Mouse (Mus musculus) midbrain, embryonic 16.5 days (tissue): Measurements from ENCODE around the gene Ube2e3. TPM values are rescaled to one million over a fixed set of nuclear protein-coding genes. Genes with fewer than 3 reads are reported as not detected.

Experiments used
- ATAC-seq: fragments of 200-750 bp; cut with Nextera tagmentation; 2 replicates; pipeline ENCODE4 v1.8.0; 2017; ENCODE audit warnings: moderate TSS enrichment
- H3K27ac ChIP-seq: fragments of 300-500 bp; sonication (generic); 2 replicates; pipeline ENCODE4 v1.5.1; 2014; ENCODE audit warnings: mild to moderate bottlenecking, low read length, mixed read lengths
- H3K27me3 ChIP-seq: fragments of 300-500 bp; sonication (generic); 2 replicates; pipeline ENCODE4 v1.6.1; 2014; ENCODE audit warnings: low read depth, low read length, mixed read lengths; ENCODE audit not compliant: control insufficient read depth, insufficient read depth
- H3K36me3 ChIP-seq: fragments of 300-500 bp; sonication (generic); 2 replicates; pipeline ENCODE4 v1.6.1; 2014; ENCODE audit warnings: mild to moderate bottlenecking, low read length, moderate library complexity, mixed read lengths; ENCODE audit not compliant: control insufficient read depth, insufficient read depth
- H3K4me1 ChIP-seq: fragments of 300-500 bp; sonication (generic); 2 replicates; pipeline ENCODE4 v1.6.1; 2014; ENCODE audit warnings: mild to moderate bottlenecking, low read length, mixed read lengths; ENCODE audit not compliant: control insufficient read depth, insufficient read depth
- H3K4me2 ChIP-seq: fragments of 300-500 bp; sonication (generic); 2 replicates; pipeline ENCODE4 v1.6.1; 2014; ENCODE audit warnings: mild to moderate bottlenecking, low read length, mixed read lengths
- H3K4me3 ChIP-seq: fragments of 300-500 bp; sonication (generic); 2 replicates; pipeline ENCODE4 v1.5.1; 2014; ENCODE audit warnings: low read depth, mild to moderate bottlenecking, low read length, moderate library complexity, mixed read lengths
- H3K9ac ChIP-seq: fragments of 300-500 bp; sonication (generic); 2 replicates; pipeline ENCODE4 v1.6.1; 2014; ENCODE audit warnings: low read depth, low read length, mixed read lengths
- H3K9me3 ChIP-seq: fragments of 300-500 bp; sonication (generic); replicated peaks from 2 replicates; pipeline ENCODE4 v1.6.1; 2014; ENCODE audit warnings: mild to moderate bottlenecking, low read length, mixed read lengths; ENCODE audit not compliant: control insufficient read depth, poor library complexity, severe bottlenecking
- WGBS: fragments of 180-500 bp; shearing (Covaris S2); extraction: QIAGEN DNeasy Blood & Tissue Kit; methylation state at CpG from one replicate; pipeline ENCODE4 v1.1.7; 2014; 5-methylcytosine and 5-hydroxymethylcytosine counted together
- polyA plus RNA-seq: library from polyadenylated mRNA; unstranded; fragments of >200 nt; fragmentation: Nextera tagmentation; extraction: Ambion mirVana; gene quantifications from 2 replicates; pipeline ENCODE4 v1.2.1, GENCODE M21; 2015

Ube2e3 gene
- polyA plus RNA-seq, 1 experiment from 2014 or later = 263 TPM

- H3K9me3 ChIP-seq = no peaks in the 10 kb centered on the region
- no peak for ATAC-seq
- no peaks in the 10 kb centered on the region for H3K27me3 ChIP-seq
- H3K9ac ChIP-seq = no peak overlapping the region
- 69% methylated on average over 12 of the region's 12 CpGs for WGBS
- no peak overlapping the region for H3K4me3 ChIP-seq
- no peaks in the 10 kb centered on the region for H3K36me3 ChIP-seq
- no peaks in the 10 kb centered on the region for H3K4me1 ChIP-seq
- H3K4me2 ChIP-seq = no peak overlapping the region
- no peak overlapping the region for H3K27ac ChIP-seq
Observed at GRCm38 (mm10) chr2:78859266-78860087, 8.4 kb upstream of the Ube2e3 start.

GRCm38 (mm10) chr2:78860088-78860372 lies 7.9 kb upstream of the Ube2e3 start:
- WGBS = 90% methylated on average over 3 of the region's 3 CpGs
- Histone ChIP-seq H3K9ac (no peak overlapping the region), H3K4me1 (no peaks in the 10 kb centered on the region), H3K27me3 (no peaks in the 10 kb centered on the region), H3K36me3 (no peaks in the 10 kb centered on the region), H3K27ac (no peak overlapping the region), H3K4me2 (no peak overlapping the region), H3K9me3 (no peaks in the 10 kb centered on the region), H3K4me3 (no peak overlapping the region)
- no peak for ATAC-seq

- Histone ChIP-seq H3K9ac (no peak overlapping the region), H3K9me3 (no peaks in the 10 kb centered on the region), H3K4me3 (no peak overlapping the region), H3K27me3 (no peaks in the 10 kb centered on the region), H3K27ac (no peak overlapping the region), H3K4me1 (no peaks in the 10 kb centered on the region), H3K4me2 (no peak overlapping the region), H3K36me3 (no peaks in the 10 kb centered on the region)
- 96% methylated on average over 3 of the region's 3 CpGs for WGBS
- ATAC-seq = no peak
Observed at GRCm38 (mm10) chr2:78864116-78864515, 3.8 kb upstream of the Ube2e3 start.

GRCm38 (mm10) chr2:78864866-78865265 lies 3.1 kb upstream of the Ube2e3 start:
- ATAC-seq = no peak
- 65% methylated on average over 5 of the region's 5 CpGs for WGBS
- Histone ChIP-seq H3K4me1 (no peaks in the 10 kb centered on the region), H3K4me3 (no peak overlapping the region), H3K36me3 (no peaks in the 10 kb centered on the region), H3K9ac (no peak overlapping the region), H3K27ac (no peak overlapping the region), H3K9me3 (no peaks in the 10 kb centered on the region), H3K27me3 (no peaks in the 10 kb centered on the region), H3K4me2 (no peak overlapping the region)

- Histone ChIP-seq H3K27ac (peak overlapping the region; percentile 98), H3K4me1 (peaks cover 18% of the 10 kb centered on the region), H3K4me2 (peak overlapping the region; percentile 71), H3K36me3 (no peaks in the 10 kb centered on the region), H3K4me3 (peak overlapping the region; percentile 65), H3K9ac (peak overlapping the region; percentile 97), H3K9me3 (no peaks in the 10 kb centered on the region), H3K27me3 (no peaks in the 10 kb centered on the region)
- ATAC-seq = peak; percentile 67
- WGBS = 2% methylated on average over 25 of the region's 44 CpGs
Observed at GRCm38 (mm10) chr2:78868511-78868854, 559 bp downstream of the Ube2e3 start.

- peak overlapping the region; percentile 81 for H3K4me2 ChIP-seq
- peak overlapping the region; percentile 98 for H3K27ac ChIP-seq
- H3K9ac ChIP-seq = peak overlapping the region; percentile 97
- 0% methylated on average over 60 of the region's 114 CpGs for WGBS
- no peaks in the 10 kb centered on the region for H3K27me3 ChIP-seq
- peak; percentile 97 for ATAC-seq
- H3K4me3 ChIP-seq = peak overlapping the region; percentile 65
- no peaks in the 10 kb centered on the region for H3K9me3 ChIP-seq
- H3K36me3 ChIP-seq = no peaks in the 10 kb centered on the region
- peaks cover 23% of the 10 kb centered on the region for H3K4me1 ChIP-seq
Observed at GRCm38 (mm10) chr2:78868951-78869720, 1.2 kb downstream of the Ube2e3 start.

GRCm38 (mm10) chr2:78869721-78870442 lies 2.0 kb downstream of the Ube2e3 start:
- Histone ChIP-seq H3K4me2 (peak overlapping the region; percentile 81), H3K27ac (peak overlapping the region; percentile 98), H3K36me3 (no peaks in the 10 kb centered on the region), H3K4me1 (peaks cover 26% of the 10 kb centered on the region), H3K27me3 (no peaks in the 10 kb centered on the region), H3K4me3 (peak overlapping the region; percentile 65), H3K9me3 (no peaks in the 10 kb centered on the region), H3K9ac (peak overlapping the region; percentile 97)
- 1% methylated on average over 35 of the region's 35 CpGs for WGBS
- no peak for ATAC-seq

- 3% methylated on average over 10 of the region's 10 CpGs for WGBS
- Histone ChIP-seq H3K9me3 (no peaks in the 10 kb centered on the region), H3K27ac (peak overlapping the region; percentile 98), H3K4me3 (peak overlapping the region; percentile 65), H3K27me3 (no peaks in the 10 kb centered on the region), H3K9ac (peak overlapping the region; percentile 97), H3K4me2 (peak overlapping the region; percentile 81), H3K4me1 (peaks cover 29% of the 10 kb centered on the region), H3K36me3 (no peaks in the 10 kb centered on the region)
- ATAC-seq = no peak
Observed at GRCm38 (mm10) chr2:78870443-78871025, 2.6 kb downstream of the Ube2e3 start.
